Mouse (Mus musculus) mouse embryonic stem cell (cell line): ENCODE measurements around the gene Mnd1.

ENCODE experiments used
- in situ Hi-C, 2 experiments: fragments of 300-500 bp; cut with MboI; formaldehyde crosslinking; loops; 1 replicate in 1 of 2; 3 replicates in 1 of 2; pipeline ENCODE4 v1.14.3; 2019 to 2020; ENCODE audit warnings: low sequenced_read_pairs in 2 of 2, low pct_unique_long_range_greater_than_20kb in 1 of 2, mixed read lengths in 1 of 2; ENCODE audit not compliant: unreplicated experiment in 1 of 2

Mnd1 gene

DNA sequence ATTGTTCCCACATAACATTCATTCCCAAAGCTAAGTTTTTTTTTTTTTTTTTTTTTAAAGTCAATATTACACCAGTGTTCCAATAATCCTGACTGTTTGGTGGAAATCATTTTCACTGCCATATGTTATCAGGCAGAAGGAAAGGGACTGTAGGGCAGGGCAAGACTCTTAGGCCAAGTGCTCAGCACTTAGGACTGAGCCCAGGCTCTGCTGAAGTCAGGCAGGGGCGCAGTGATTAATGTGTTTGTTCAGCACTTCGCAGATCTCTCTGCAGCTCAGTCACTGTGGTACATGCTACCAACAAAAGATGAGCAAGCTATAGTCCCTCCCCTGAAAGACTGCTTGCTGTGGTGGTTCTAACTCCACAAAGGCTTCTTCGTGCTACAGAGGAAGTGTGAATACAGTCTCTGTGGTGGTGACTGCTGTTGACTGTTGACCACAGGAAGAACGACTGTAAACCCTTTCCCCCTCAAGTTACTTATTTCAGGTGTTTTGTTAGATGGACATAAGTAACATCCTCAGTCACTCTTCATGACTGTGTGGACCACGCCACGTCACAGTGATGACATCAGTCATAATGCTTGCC is 29.8 kb downstream of the Mnd1 start:
- in situ Hi-C loops: no loop called here

DNA sequence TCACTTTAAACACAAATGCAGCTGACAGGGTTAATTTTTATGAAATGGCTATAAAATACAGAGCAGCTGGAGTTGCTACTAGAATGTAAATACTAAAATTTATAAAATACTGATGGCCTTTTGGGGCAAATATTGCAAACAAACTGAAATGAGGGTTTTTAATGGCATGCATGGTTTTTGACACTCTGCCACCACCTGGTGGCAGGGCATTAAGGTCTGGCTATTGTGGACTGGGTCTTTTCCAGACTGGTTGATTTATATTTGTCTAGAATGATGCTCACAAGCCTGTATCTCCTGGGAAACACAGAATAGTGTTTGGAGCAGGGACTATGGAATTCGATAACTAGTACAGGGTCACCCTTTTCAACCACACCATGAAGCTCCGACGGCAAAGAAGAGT is 32.1 kb downstream of the Mnd1 start:
- in situ Hi-C loops: no loop called here

DNA sequence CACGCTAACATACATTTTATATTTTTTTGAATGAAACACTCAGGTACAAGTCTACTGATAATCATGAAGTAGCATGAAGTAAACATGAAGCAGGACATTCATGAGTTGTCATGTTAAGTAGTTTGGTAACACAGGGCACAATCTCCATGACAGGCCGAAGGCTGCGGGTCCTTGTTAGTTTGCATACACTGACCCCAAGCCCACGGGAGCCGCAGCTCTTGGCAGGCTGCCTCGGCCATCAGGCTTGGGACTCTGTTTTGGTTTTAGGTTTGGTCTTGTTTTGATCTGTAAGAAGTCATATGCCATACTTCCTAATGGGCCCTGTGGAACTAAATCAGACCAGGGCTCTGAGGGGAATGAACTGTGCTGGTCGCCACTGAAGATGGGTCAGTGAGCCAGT is 36.9 kb downstream of the Mnd1 start:
- in situ Hi-C loops: no loop called here

DNA sequence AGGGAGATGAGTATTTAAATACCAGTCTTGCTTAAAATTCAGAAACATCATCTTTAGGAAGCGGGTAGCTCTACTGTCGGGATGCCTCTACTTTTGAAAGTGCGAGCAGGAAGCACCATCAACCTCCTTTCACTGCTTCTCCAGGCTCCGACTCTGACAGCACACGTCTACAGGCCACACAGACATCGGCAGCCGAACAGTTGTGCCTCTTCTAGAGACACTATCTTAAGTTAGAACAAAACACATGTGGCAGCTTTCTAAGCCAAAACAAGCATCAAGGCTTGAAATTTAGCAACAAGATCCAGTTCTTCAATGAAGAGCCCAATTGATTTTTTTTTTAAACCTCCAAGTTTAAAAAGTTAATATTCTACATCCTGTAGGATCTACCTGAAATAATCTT is 37.4 kb downstream of the Mnd1 start:
- in situ Hi-C loops: no loop called here

DNA sequence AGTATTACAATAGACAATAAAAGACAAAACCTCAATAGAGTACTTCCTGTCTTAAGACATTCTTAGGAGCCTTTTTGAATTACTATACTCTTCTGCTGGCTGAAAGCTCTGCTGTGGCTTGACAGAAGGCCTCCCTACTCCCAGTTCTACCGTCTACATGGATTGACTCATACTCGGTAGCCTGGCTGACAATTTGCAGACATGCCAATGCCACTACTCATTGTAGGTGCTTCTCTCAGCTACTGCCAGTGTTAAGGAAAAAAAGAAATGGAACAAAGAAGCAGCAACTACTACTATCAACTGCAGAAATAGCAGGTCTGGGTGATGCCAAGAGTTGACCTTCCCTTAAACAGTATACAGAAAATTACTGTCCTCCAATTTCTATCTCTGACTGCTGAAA is 47.0 kb downstream of the Mnd1 start:
- in situ Hi-C loops: no loop called here

DNA sequence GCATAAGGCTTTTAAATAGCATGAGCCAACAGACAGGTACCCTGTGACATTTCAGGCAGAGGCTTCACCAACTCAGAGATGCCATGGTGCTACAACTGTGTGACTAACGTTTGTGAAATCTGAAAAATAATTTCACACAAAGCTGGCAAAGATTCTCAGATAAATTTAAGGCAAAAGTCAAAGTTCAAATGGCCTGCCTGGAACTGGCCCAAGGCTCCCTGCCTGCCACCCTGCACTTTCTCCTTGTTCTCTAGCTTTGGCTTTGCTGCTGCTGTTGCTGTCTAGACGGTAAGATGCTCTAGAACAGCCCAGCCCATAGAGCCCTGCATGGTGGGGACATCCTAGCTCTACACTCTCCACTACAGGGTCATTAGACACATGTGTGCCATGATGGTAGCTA is 49.5 kb downstream of the Mnd1 start:
- in situ Hi-C loops: no loop called here

DNA sequence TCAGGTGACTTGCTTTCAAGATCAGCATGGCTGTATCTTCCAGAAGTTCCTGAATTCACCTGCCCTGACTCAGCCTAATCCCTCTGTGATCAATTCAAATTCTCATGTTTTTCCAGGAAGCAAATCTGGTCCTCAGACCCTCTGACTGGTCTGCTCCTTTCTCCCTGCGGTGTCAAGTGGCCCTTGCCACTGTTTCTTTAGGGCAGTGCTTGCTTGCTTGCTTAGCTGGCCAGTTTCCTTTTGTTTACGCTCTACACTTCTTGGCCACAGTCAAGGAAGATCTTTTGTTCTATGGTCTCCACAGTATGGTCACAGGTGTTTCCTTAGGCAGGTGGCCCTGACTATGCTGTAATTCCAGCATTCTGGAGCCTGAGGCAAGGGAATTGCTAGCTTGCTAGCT is 52.0 kb downstream of the Mnd1 start:
- in situ Hi-C loops: no loop called here

DNA sequence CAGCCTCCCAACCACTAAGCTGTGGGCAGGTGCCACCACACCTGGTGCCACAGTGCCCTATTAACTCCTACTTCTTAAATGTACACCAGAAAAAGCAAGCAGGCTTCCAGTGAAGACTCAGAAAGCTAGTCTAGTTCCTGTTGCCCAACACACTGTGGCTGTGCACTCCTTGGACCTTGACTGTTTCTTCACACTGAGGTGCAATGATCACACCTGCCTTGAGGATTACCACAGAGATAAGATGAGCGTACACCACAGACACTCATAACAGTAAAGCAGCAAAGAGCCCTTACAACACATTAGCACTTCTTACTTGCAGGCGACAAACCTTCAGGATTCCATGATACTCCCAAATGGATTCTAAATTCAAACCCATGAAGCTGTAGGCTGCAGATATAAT is 62.7 kb downstream of the Mnd1 start:
- in situ Hi-C loops: no loop called here

DNA sequence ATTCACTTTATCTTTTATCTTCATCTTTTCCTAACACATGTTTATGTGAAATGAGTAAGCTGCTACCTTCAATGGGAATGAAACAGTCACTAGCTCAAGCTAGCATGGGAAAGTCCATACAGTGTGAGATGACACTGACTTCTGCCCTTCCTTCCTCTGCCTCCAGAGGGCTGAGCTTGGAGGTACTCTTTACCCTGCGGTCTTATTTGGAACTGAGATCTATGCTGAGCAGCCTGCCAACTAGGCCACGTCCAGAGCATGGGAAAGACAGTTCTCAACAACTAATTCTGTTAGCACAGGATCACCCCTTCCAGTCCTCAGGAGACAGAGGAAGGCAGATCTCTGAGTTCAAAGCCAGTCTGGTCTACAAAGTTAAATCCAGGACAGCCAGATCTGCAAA is 64.6 kb downstream of the Mnd1 start:
- in situ Hi-C loops: no loop called here

DNA sequence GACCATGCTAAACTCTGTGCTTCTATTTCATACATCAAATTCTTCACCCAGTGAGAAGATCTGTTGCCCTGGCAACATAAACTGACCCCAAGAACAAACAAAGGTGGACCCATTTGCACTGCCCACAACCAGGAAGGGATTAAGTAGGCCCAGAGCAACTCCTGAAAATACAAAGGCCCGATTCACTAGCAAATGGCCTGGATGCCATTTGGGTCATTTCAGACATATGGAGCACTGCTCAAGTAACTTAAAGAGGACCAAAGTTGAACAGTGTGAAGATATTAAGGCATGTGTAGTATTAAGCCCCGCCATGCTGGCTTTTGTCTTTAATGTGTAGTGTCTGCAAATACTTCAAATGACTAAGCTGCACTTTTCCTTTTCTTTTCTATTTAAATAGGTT is 68.7 kb downstream of the Mnd1 start:
- in situ Hi-C loops: no loop called here

DNA sequence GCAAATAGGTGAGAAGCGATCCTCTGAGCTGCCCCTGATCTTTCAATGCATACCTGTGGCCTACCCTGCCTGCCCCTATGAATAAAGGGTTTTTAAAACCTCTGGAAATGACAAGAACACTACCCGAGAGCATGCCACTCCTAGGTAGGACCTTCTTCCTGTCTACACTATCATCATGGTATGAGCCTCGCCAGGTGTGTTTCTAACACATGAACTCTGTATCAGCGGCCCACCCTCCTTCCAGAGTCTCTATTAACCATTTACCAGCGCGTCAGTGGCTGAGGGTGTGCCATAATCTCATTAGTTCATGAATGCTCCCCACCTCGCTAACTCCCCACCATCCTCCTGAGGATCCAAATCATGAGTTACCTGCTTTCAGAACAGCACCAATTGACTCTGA is 69.2 kb downstream of the Mnd1 start:
- in situ Hi-C loops: no loop called here

DNA sequence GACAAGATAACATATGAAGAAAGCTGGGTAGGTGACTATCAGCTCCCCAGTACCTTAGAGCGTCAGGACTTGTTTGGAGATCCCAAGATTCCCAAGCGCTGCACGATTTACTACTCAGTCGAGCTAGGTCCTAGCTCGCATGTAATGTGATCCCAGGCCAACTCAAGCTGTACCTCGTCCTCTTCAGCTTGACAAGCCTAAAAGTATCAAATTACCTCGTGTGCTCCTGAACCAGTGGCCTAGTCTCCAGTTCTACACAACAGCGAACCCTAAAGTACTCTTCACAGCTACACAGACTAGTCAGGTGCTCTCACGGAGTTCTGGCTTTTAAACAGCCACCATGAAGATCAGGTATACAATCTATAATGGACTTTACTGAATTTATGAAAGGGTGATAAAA is 70.2 kb downstream of the Mnd1 start:
- in situ Hi-C loops: no loop called here

DNA sequence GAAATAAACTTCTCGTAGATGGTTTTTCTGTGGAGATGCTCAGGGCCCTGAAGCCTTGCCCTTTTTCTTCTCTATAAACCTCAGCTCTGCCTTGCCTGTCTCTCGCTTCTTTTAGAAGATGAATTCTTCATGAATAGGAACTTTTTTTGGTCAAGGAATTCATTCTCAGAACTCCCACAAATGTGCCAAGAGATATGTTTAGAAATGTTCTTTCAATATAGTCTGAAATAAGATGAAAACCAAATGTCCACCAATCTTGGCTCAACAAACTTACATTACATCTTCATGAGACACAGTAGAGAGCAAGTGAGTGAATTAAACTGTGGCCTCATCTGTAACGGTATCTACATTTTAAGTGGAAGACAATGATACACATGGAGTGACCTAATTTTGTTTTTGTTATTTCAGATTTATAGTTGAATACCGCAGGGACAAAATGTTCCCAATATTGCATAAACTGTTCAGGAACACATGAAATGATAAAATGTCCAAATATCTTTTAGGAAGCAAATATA is 74.3 kb downstream of the Mnd1 start:
- in situ Hi-C loops: no loop called here

DNA sequence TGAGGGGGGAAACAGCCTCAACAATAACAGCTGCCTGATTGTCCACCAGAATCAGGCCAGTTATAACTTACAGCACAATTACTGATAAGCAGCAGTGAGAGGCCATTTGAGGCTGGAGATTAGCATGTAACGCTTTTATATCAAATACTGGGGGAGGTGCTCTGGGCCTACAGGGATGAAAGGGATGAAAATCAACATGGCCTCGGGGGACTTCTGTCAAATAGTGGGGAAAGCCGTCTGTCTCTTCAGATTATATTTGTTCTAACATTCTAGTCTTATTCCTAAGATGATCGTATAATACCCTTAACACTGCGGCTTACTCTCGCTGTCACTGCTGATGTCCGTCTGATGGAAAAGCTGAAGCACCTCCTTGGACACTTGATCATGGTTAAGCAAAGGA is 75.5 kb downstream of the Mnd1 start:
- in situ Hi-C loops: no loop called here

DNA sequence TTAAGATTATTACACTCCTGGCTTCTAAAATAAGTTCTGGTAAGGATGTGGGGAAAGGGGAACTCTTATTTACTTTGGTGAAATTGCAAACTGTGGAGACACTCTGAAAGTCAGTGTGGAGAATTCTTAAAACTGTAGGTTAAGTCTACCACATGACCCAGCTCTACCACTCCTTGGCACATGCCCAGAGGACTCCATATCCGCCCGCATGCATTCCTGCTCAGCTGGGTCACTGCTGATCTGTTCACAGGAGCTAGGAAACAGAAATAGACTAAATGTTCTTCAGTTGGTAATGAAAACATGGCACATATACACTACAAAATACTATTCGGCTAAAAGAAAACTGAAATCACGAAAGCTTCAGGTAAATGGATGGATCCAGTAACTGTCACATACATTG is 78.1 kb downstream of the Mnd1 start:
- in situ Hi-C loops: no loop called here

DNA sequence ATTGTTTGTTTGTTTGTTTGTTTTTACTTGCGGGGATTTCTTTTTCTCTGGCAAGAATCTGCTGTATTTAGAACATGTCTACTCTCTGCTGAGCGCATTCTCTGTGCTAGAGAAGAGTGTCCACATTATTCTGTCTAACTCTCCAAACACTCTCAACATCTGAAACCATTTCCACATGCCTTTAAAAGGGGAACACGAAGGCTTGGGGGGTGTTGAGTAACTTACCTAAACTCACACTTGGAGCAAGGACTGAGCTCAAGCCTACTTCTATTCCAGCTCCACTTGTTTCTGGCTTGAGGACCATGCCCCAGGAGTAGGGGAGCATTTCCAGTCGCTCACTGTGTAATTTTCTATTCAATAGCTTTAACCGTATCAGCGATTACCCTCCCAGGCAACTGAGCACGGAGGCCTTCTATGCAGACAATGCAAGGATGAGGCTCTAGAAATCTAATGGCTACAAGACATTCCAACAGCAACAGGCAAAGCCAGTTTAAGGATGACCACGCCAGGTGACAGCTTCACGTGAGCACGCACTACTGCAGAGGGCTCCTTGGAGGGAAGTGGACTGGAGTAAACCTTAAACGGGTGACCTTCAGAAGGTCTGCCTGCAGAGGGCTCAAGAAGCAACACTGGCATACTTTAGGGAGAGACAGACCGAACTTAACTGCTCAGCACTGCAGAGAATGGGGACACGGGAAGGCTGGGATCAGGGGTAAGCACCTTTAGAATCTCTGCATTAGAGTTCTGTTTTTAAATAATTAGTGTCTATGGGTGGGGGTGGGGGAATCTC is 78.8 kb downstream of the Mnd1 start:
- in situ Hi-C loops: no loop called here

DNA sequence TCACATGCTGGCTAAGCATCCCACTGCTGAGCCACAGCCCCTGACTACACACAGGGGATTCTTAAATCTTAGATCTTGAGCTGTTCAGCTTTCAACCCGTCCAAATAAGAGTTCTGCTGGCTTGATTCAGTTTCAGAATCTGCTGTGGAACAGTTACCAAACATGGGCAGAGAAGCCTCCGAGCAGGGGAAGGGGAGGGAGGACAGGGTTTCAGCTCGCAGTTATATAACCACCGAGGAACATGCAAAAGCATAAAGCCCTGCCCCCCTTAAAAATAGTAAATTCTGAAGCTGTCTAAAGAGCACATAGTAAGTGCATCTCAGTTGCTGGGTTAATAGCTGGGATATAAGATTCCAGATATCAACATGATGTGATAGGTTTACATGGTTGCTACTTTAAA is 80.1 kb downstream of the Mnd1 start:
- in situ Hi-C loops: no loop called here

DNA sequence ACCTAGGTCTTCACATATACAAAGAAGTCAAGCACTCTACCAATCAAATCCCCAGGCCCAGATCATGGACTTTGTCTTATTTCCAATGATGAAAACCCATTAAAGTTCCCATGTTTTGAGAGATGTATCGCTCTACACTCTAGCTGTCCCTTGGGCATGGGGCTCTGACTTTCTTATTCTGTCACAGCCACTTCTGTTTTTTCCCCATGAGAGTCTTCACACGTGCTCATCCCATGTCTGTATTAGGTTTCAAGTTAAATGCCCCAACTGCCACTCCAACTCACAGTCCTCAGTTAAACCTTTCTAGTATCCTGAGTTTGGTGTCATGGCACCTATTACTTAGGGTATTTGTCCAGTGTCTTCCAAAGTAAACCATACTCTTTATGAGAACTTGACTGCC is 80.8 kb downstream of the Mnd1 start:
- in situ Hi-C loops: no loop called here

DNA sequence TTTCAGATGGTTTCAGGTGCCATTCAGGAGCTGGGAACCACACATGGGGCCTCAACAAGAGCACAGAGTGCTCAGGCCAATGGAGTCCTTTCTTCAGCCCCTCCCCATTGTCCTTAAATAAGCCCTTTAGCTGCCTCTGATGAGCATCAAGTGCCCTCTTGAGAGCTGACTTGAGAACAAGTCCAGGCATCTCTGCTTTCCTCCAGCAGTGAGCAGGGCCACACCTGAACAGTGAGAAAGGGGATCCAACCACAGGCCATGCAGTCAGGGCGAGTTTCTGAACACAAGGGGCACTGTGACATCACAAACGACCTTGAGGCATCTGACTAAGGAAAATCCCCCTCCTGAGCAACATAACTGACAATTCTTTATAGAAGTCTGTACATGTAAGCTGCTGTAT is 83.9 kb downstream of the Mnd1 start:
- in situ Hi-C loops: no loop called here

DNA sequence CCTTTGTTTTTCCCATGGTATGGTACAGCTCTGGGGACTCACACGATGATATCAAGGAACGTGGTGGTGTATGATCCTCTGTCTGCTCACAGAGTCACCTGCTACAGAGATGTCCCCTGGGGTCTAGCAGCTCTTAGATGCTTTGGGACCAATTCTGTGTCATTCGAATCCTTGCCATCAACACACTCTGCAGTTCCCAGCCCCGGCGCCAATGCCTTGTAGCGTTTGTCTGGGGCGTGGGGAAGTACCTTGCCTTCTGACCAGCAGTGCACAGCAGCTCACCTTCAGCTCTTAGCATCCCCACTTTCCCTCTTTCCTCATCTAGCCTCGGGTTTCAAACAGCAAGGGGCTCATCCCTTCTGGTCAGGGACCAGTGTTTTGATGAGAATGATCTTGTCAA is 84.8 kb downstream of the Mnd1 start:
- in situ Hi-C loops: no loop called here
